Mouse (Mus musculus) heart, postnatal 14 days (tissue): ENCODE measurements around the gene Garnl3. TPM values are rescaled to one million over a fixed set of nuclear protein-coding genes. Genes with fewer than 3 reads are reported as not detected.
A peak's percentile ranks its signal among the peaks of the same experiment; 100 is the strongest.

Experiments
- DNase-seq, 2 experiments: peaks; one replicate each; pipeline ENCODE4 v3.0.0; 2021 to 2022
- intact Hi-C: fragments of 180-260 bp; cut with DNase I; formaldehyde crosslinking; loops from one replicate; pipeline ENCODE4 v1.15.1; 2025
- long read RNA-seq, 2 experiments: library from polyadenylated mRNA; stranded (forward); transcript quantifications; one replicate each; pipeline ENCODE4 v2.0.0; 2021
- total RNA-seq, 2 experiments: library from RNA; stranded (reverse); gene quantifications; 2 replicates each; pipeline ENCODE4 v1.2.3; 2021

The Garnl3 gene
- 1 to 10 TPM; 4.1 to 4.2 TPM for total RNA-seq
- long read RNA-seq, experiment 1, partial matches to known transcripts = 0 of 2 reads
- long read RNA-seq, experiment 1, other reads (novel, unspliced or antisense) = 2 of 2 reads
- long read RNA-seq, experiment 2, partial matches to known transcripts = 0 of 2 reads
- long read RNA-seq, experiment 2, other reads (novel, unspliced or antisense) = 2 of 2 reads

- intact Hi-C loops = loop anchor here (2.0 to 5.0 kb wide), 2 partner anchors 107 to 149 kb away; partner anchors contain the start of gene Slc2a8
- peak; percentile 61 to 75 for DNase-seq
These were observed at the start of gene Garnl3 for GRCm38 (mm10) chr2:33131500-33132092. Gene Garnl3 (minus strand): TSS chr2:33131654.

GRCm38 (mm10) chr2:33179930-33180630, 48.6 kb upstream of the Garnl3 start:
- no peak for DNase-seq
- intact Hi-C loops = no loop called here

- no peak for DNase-seq
- intact Hi-C loops = no loop called here
These were observed 47.9 kb upstream of the Garnl3 start for GRCm38 (mm10) chr2:33179171-33179929.

GRCm38 (mm10) chr2:33178243-33178932, 46.9 kb upstream of the Garnl3 start:
- DNase-seq = peak in 1 of 2 experiments; percentile 58
- intact Hi-C loops = no loop called here

- intact Hi-C loops = no loop called here
- DNase-seq = peak; percentile 58 to 69
These were observed 46.2 kb upstream of the Garnl3 start for GRCm38 (mm10) chr2:33177443-33178242.

- no peak for DNase-seq
- intact Hi-C loops = no loop called here
These were observed 45.5 kb upstream of the Garnl3 start for GRCm38 (mm10) chr2:33176921-33177320.

- DNase-seq = no peak
- intact Hi-C loops = no loop called here
These were observed 45.1 kb upstream of the Garnl3 start for GRCm38 (mm10) chr2:33176516-33176915.

GRCm38 (mm10) chr2:33173686-33174085, 42.2 kb upstream of the Garnl3 start:
- DNase-seq = no peak
- intact Hi-C loops = no loop called here

GRCm38 (mm10) chr2:33173126-33173525, 41.7 kb upstream of the Garnl3 start:
- intact Hi-C loops = no loop called here

GRCm38 (mm10) chr2:33170777-33171565, 39.5 kb upstream of the Garnl3 start:
- no peak for DNase-seq
- intact Hi-C loops = no loop called here

More at GRCm38 (mm10) chr2:33173126-33173525, 41.7 kb upstream of the Garnl3 start:
- no peak for DNase-seq

GRCm38 (mm10) chr2:33169445-33169844, 38.0 kb upstream of the Garnl3 start:
- no peak for DNase-seq
- intact Hi-C loops = no loop called here

- intact Hi-C loops = no loop called here
- no peak for DNase-seq
These were observed 35.6 kb upstream of the Garnl3 start for GRCm38 (mm10) chr2:33167060-33167459.

GRCm38 (mm10) chr2:33165710-33166374, 34.4 kb upstream of the Garnl3 start:
- DNase-seq = no peak
- intact Hi-C loops = no loop called here

- intact Hi-C loops = no loop called here
- peak; percentile 30 to 51 for DNase-seq
These were observed 33.8 kb upstream of the Garnl3 start for GRCm38 (mm10) chr2:33165229-33165628.

GRCm38 (mm10) chr2:33164646-33165045, 33.2 kb upstream of the Garnl3 start:
- peak in 1 of 2 experiments; percentile 50 for DNase-seq
- intact Hi-C loops = no loop called here

- DNase-seq = peak in 1 of 2 experiments; percentile 41
- intact Hi-C loops = no loop called here
These were observed 30.7 kb upstream of the Garnl3 start for GRCm38 (mm10) chr2:33162126-33162525.

GRCm38 (mm10) chr2:33160326-33160973, 29.0 kb upstream of the Garnl3 start:
- intact Hi-C loops = no loop called here

GRCm38 (mm10) chr2:33159593-33159992, 28.1 kb upstream of the Garnl3 start:
- no peak for DNase-seq
- intact Hi-C loops = loop anchor here (5.0 kb wide), 1 partner anchor 73 kb away; no protein-coding TSS in a partner anchor

More at GRCm38 (mm10) chr2:33160326-33160973, 29.0 kb upstream of the Garnl3 start:
- peak; percentile 77 to 80 for DNase-seq
